Mouse (Mus musculus) intestine, postnatal 0 days (tissue): ENCODE measurements around the gene Usp6nl. TPM values are rescaled to one million over a fixed set of nuclear protein-coding genes. Genes with fewer than 3 reads are reported as not detected.
A peak's percentile ranks its signal among the peaks of the same experiment; 100 is the strongest.

Source experiments
- ATAC-seq: fragments of 200-750 bp; cut with Nextera tagmentation; 2 replicates; pipeline ENCODE4 v1.8.0; 2017; ENCODE audit warnings: mild to moderate bottlenecking, moderate TSS enrichment, moderate library complexity
- H3K27ac ChIP-seq: fragments of 300-500 bp; sonication (generic); 2 replicates; pipeline ENCODE4 v1.5.1; 2014; ENCODE audit warnings: mild to moderate bottlenecking, low read depth, low read length, moderate library complexity
- H3K27me3 ChIP-seq: fragments of 300-500 bp; sonication (generic); replicated peaks from 2 replicates; pipeline ENCODE4 v1.6.1; 2014; ENCODE audit warnings: low read length, mixed read lengths; ENCODE audit not compliant: control insufficient read depth, insufficient read depth
- H3K36me3 ChIP-seq: fragments of 300-500 bp; sonication (generic); 2 replicates; pipeline ENCODE4 v1.6.1; 2014; ENCODE audit warnings: mild to moderate bottlenecking, moderate library complexity; ENCODE audit not compliant: control insufficient read depth, insufficient read depth
- H3K4me1 ChIP-seq: fragments of 300-500 bp; sonication (generic); replicated peaks from 2 replicates; pipeline ENCODE4 v1.6.1; 2014; ENCODE audit warnings: antibody characterized with exemption, low read length, mixed read lengths; ENCODE audit not compliant: control insufficient read depth, insufficient read depth
- H3K4me2 ChIP-seq: fragments of 300-500 bp; sonication (generic); replicated peaks from 2 replicates; pipeline ENCODE4 v1.6.1; 2014; ENCODE audit warnings: low read depth, mild to moderate bottlenecking, moderate library complexity
- H3K4me3 ChIP-seq: fragments of 300-500 bp; sonication (generic); 2 replicates; pipeline ENCODE4 v1.5.1; 2014; ENCODE audit warnings: low read depth, low read length
- H3K9ac ChIP-seq: fragments of 300-500 bp; sonication (generic); 2 replicates; pipeline ENCODE4 v1.6.1; 2014; ENCODE audit warnings: mild to moderate bottlenecking, low read depth, low read length
- H3K9me3 ChIP-seq: fragments of 300-500 bp; sonication (generic); 2 replicates; pipeline ENCODE4 v1.6.1; 2016; ENCODE audit warnings: mixed run types; ENCODE audit not compliant: control insufficient read depth
- CTCF ChIP-seq: sonication (generic); IDR thresholded peaks from 2 replicates; pipeline ENCODE4 v1.5.1; 2016; ENCODE audit warnings: low read depth, mild to moderate bottlenecking, control low read depth, antibody characterized with exemption, moderate library complexity
- WGBS: fragments of 180-500 bp; shearing (Covaris S2); extraction: QIAGEN DNeasy Blood & Tissue Kit; methylation state at CpG from one replicate; pipeline ENCODE4 v1.1.7; 2014; 5-methylcytosine and 5-hydroxymethylcytosine counted together
- polyA plus RNA-seq: library from polyadenylated mRNA; unstranded; fragments of >200 nt; fragmentation: Nextera tagmentation; extraction: Ambion mirVana; gene quantifications from 2 replicates; pipeline ENCODE4 v1.2.1, GENCODE M21; 2015

Usp6nl gene
- polyA plus RNA-seq, 1 experiment from 2014 or later, result 6.8 TPM

DNA sequence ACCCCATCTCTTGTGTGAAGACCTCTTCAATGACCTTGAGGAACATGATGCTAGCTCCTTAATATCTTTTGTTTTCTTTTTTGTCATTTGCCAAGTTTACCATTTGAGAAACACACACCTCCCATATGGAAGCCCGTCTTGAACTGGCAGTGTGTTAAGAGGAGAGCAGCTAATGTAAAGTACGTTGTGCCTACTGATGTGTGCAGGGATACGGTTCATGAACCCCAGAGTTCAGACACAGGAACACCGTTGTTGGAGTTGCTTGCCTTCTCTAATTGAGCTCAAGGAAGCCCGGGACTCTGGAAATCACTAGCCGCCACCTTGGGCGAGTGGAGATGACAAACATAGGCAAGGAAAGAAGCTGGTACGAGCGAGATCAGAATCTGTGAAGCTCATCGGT is 9.7 kb upstream of the Usp6nl start:
- no peak for ATAC-seq
- no peak overlapping the region for H3K4me3 ChIP-seq
- 83% methylated on average over 10 of the region's 10 CpGs for WGBS
- no peaks in the 10 kb centered on the region for H3K9me3 ChIP-seq
- no peaks in the 10 kb centered on the region for H3K36me3 ChIP-seq
- no peak for TF ChIP-seq CTCF
- H3K4me2 ChIP-seq, result no peak overlapping the region
- no peak overlapping the region for H3K9ac ChIP-seq
- no peak overlapping the region for H3K27ac ChIP-seq
- H3K4me1 ChIP-seq, result no peaks in the 10 kb centered on the region
- H3K27me3 ChIP-seq, result no peaks in the 10 kb centered on the region

DNA sequence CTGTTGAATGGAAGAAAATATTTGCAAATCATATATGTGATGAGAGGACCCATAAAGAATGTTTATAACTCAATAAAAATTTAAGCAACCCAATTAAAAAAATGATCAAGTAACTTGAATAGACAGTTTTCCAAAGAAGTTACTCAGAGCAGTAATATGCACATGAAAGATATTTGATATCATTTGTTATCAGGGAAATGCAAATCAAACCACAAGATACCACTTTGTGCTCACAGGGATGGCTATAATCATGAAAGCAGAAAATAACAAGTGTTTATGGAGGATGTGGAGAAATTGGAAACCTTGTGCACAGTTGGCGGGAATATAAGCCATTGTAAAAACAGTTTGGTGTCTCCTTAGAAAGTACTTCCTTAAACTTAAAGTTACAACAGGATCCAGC is 8.7 kb upstream of the Usp6nl start:
- H3K27me3 ChIP-seq, result no peaks in the 10 kb centered on the region
- no peak overlapping the region for H3K9ac ChIP-seq
- H3K27ac ChIP-seq, result no peak overlapping the region
- WGBS, result 81% methylated on average over 1 of the region's 1 CpGs
- no peaks in the 10 kb centered on the region for H3K36me3 ChIP-seq
- H3K4me1 ChIP-seq, result no peaks in the 10 kb centered on the region
- no peaks in the 10 kb centered on the region for H3K9me3 ChIP-seq
- H3K4me3 ChIP-seq, result no peak overlapping the region
- H3K4me2 ChIP-seq, result no peak overlapping the region
- no peak for TF ChIP-seq CTCF
- ATAC-seq, result no peak

DNA sequence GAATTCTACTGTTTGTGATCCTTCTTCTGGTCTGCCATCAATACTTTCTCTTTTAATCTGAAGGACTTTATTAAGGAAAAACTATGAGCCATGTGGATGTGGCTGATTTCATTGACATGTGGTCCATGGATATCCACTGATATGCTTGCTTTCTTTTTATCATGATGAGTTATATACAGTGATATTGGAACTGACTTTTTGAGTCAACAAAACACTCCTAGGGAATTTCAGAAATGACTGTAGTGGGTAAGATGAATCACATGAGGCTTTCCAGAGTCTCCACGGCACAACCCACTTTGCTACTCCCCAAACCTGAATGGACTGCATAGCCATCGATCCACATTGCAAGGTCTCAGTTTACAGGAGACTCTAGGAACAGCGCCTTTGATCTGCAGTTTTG is 2.3 kb upstream of the Usp6nl start:
- Histone ChIP-seq H3K4me2 (no peak overlapping the region), H3K9me3 (no peaks in the 10 kb centered on the region), H3K4me1 (0 out of 2 replicates have a peak, but pooled peaks cover 7% of the 10 kb centered on the region), H3K36me3 (no peaks in the 10 kb centered on the region), H3K9ac (no peak overlapping the region), H3K27me3 (no peaks in the 10 kb centered on the region), H3K4me3 (no peak overlapping the region), H3K27ac (no peak overlapping the region)
- TF ChIP-seq CTCF, result no peak
- no peak for ATAC-seq
- 73% methylated on average over 3 of the region's 3 CpGs for WGBS

- H3K9me3 ChIP-seq, result no peaks in the 10 kb centered on the region
- no peaks in the 10 kb centered on the region for H3K36me3 ChIP-seq
- peak overlapping the region; percentile 96 for H3K4me3 ChIP-seq
- 5% methylated on average over 9 of the region's 9 CpGs for WGBS
- H3K27me3 ChIP-seq, result no peaks in the 10 kb centered on the region
- ATAC-seq, result peak; percentile 20
- H3K4me2 ChIP-seq, result peak overlapping the region; percentile 71
- H3K9ac ChIP-seq, result peak overlapping the region; percentile 97
- peak overlapping the region; percentile 99 for H3K27ac ChIP-seq
- TF ChIP-seq CTCF, result no peak
- H3K4me1 ChIP-seq, result 0 out of 2 replicates have a peak, but pooled peaks cover 7% of the 10 kb centered on the region
These were observed 595 bp upstream of the Usp6nl start for GRCm38 (mm10) chr2:6321769-6322375.

DNA sequence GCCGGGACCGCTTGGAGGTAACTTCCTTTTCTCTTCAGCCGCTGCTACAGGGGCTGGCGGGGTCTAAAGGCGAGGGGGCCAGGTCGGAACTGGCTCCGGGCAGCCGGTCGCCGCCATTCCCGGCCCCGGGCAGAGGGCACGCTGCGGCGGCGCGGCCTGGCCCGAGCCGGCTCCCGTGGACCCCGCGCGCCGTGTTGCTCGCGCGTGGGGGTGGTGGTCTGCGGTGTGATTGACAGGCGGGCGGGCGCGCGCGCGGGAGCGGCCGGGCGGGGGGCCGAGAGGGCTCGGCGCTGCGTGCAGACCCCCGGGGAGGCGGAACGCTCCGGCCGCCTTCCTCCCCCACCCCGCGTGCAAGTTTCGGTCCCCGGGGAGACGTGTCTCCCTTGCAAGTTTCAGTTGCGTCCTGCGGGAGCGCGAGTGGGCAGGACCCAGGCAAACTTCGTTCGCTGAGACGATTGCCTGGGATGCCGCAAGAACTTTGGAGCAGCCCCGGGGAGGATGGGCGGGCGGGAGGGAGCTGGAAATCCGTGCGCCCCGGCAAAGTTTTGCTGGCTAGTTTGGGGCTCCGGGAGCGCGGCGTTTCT is 563 bp downstream of the Usp6nl start:
- Histone ChIP-seq H3K9me3 (no peaks in the 10 kb centered on the region), H3K27ac (peak overlapping the region; percentile 99)
- peak; percentile 33 for TF ChIP-seq CTCF

DNA sequence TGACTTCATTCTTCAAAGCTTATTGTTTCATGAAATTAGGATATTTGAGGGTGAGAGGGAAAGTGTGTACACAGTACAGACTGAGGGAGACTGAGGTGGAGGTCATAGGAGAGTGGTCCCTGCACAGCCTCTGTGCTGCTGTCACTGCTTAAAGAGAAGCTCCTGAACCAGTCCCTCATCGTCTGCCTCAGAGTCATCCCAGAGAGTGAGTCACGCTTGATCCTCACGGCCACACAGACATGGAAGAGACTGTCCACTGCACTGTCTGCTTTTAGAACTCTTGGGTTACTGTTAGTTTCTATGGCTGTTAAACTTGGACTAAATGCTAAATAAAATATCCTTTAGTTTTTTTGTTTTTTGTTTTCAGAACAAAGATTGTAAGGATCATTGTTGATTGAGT is 3.2 kb downstream of the Usp6nl start:
- no peak for TF ChIP-seq CTCF
- no peak overlapping the region for H3K27ac ChIP-seq
- WGBS, result 44% methylated on average over 3 of the region's 3 CpGs
- no peak overlapping the region for H3K4me2 ChIP-seq
- no peaks in the 10 kb centered on the region for H3K36me3 ChIP-seq
- H3K9me3 ChIP-seq, result no peaks in the 10 kb centered on the region
- no peaks in the 10 kb centered on the region for H3K27me3 ChIP-seq
- 0 out of 2 replicates have a peak, but pooled peaks cover 18% of the 10 kb centered on the region for H3K4me1 ChIP-seq
- no peak overlapping the region for H3K9ac ChIP-seq
- no peak overlapping the region for H3K4me3 ChIP-seq
- ATAC-seq, result no peak

More for the DNA sequence above, 563 bp downstream of the Usp6nl start:
- Histone ChIP-seq H3K4me3 (peak overlapping the region; percentile 96), H3K36me3 (no peaks in the 10 kb centered on the region), H3K4me2 (peak overlapping the region; percentile 71), H3K27me3 (no peaks in the 10 kb centered on the region), H3K9ac (peak overlapping the region; percentile 97), H3K4me1 (0 out of 2 replicates have a peak, but pooled peaks cover 7% of the 10 kb centered on the region)
- peak; percentile 70 for ATAC-seq
- WGBS, result under 1% methylated on average over 55 of the region's 70 CpGs
